Mouse (Mus musculus): ENCODE data around the gene Bsdc1.

DNA sequence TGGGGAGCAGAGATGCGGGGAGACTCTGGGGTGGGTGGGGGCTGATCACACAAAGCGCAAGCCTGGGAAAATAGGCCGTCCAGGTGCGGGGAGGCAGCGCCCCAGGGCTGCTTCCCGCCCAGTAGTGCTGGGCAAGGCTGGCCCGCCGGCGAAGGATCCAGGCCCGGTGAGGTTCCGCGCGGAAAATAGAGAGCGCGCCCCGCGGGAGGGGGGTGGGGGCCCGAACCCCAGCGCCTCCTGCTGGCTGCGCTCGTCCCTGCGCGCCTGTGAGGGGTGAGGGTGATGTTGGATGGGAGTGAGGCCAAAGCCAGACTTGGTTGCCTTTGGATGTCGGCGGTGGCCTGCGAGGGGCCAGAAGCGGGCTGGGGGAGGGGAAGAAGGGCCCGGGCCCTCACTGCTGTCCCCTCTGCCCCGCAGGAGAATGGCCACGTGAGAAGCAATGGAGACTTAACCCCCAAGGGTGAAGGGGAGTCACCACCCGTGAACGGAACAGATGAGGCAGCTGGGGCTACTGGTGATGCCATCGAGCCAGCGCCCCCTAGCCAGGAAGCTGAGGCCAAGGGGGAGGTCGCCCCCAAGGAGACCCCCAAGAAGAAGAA is 53.0 kb downstream of the Bsdc1 start:
- peak; percentile 81 for TF ChIP-seq CTCF (IDR thresholded peaks at IDR 0.05)
- no peak for TF ChIP-seq EP300 (IDR thresholded peaks at IDR 0.05; ENCODE audit: insufficient read depth, low read depth, low read length)
- no peak for TF ChIP-seq POLR2A (IDR thresholded peaks at IDR 0.05; ENCODE audit: insufficient read depth, low read depth, low read length)

All from heart, adult 2 months (tissue).